Mouse (Mus musculus) intestine, postnatal 0 days (tissue): ENCODE measurements around the gene Cxcl17. TPM values are rescaled to one million over a fixed set of nuclear protein-coding genes. Genes with fewer than 3 reads are reported as not detected.
"Not testable (repeated sequence)": the region's sequence is repeated elsewhere in the genome, so short reads cannot be mapped to it uniquely, and the experiment has no call there.

Experiments used
- ATAC-seq: fragments of 200-750 bp; cut with Nextera tagmentation; 2 replicates; pipeline ENCODE4 v1.8.0; 2017; ENCODE audit warnings: mild to moderate bottlenecking, moderate TSS enrichment, moderate library complexity
- H3K27ac ChIP-seq: fragments of 300-500 bp; sonication (generic); 2 replicates; pipeline ENCODE4 v1.5.1; 2014; ENCODE audit warnings: mild to moderate bottlenecking, low read depth, low read length, moderate library complexity
- H3K27me3 ChIP-seq: fragments of 300-500 bp; sonication (generic); replicated peaks from 2 replicates; pipeline ENCODE4 v1.6.1; 2014; ENCODE audit warnings: low read length, mixed read lengths; ENCODE audit not compliant: control insufficient read depth, insufficient read depth
- H3K36me3 ChIP-seq: fragments of 300-500 bp; sonication (generic); 2 replicates; pipeline ENCODE4 v1.6.1; 2014; ENCODE audit warnings: mild to moderate bottlenecking, moderate library complexity; ENCODE audit not compliant: control insufficient read depth, insufficient read depth
- H3K4me1 ChIP-seq: fragments of 300-500 bp; sonication (generic); replicated peaks from 2 replicates; pipeline ENCODE4 v1.6.1; 2014; ENCODE audit warnings: antibody characterized with exemption, low read length, mixed read lengths; ENCODE audit not compliant: control insufficient read depth, insufficient read depth
- H3K4me2 ChIP-seq: fragments of 300-500 bp; sonication (generic); replicated peaks from 2 replicates; pipeline ENCODE4 v1.6.1; 2014; ENCODE audit warnings: low read depth, mild to moderate bottlenecking, moderate library complexity
- H3K4me3 ChIP-seq: fragments of 300-500 bp; sonication (generic); 2 replicates; pipeline ENCODE4 v1.5.1; 2014; ENCODE audit warnings: low read depth, low read length
- H3K9ac ChIP-seq: fragments of 300-500 bp; sonication (generic); 2 replicates; pipeline ENCODE4 v1.6.1; 2014; ENCODE audit warnings: mild to moderate bottlenecking, low read depth, low read length
- H3K9me3 ChIP-seq: fragments of 300-500 bp; sonication (generic); 2 replicates; pipeline ENCODE4 v1.6.1; 2016; ENCODE audit warnings: mixed run types; ENCODE audit not compliant: control insufficient read depth
- CTCF ChIP-seq: sonication (generic); IDR thresholded peaks from 2 replicates; pipeline ENCODE4 v1.5.1; 2016; ENCODE audit warnings: low read depth, mild to moderate bottlenecking, control low read depth, antibody characterized with exemption, moderate library complexity
- WGBS: fragments of 180-500 bp; shearing (Covaris S2); extraction: QIAGEN DNeasy Blood & Tissue Kit; methylation state at CpG from one replicate; pipeline ENCODE4 v1.1.7; 2014; 5-methylcytosine and 5-hydroxymethylcytosine counted together
- polyA plus RNA-seq: library from polyadenylated mRNA; unstranded; fragments of >200 nt; fragmentation: Nextera tagmentation; extraction: Ambion mirVana; gene quantifications from 2 replicates; pipeline ENCODE4 v1.2.1, GENCODE M21; 2015

Gene Cxcl17
- polyA plus RNA-seq: 0.16 TPM in 1 of 2 replicates, not detected in the other

DNA sequence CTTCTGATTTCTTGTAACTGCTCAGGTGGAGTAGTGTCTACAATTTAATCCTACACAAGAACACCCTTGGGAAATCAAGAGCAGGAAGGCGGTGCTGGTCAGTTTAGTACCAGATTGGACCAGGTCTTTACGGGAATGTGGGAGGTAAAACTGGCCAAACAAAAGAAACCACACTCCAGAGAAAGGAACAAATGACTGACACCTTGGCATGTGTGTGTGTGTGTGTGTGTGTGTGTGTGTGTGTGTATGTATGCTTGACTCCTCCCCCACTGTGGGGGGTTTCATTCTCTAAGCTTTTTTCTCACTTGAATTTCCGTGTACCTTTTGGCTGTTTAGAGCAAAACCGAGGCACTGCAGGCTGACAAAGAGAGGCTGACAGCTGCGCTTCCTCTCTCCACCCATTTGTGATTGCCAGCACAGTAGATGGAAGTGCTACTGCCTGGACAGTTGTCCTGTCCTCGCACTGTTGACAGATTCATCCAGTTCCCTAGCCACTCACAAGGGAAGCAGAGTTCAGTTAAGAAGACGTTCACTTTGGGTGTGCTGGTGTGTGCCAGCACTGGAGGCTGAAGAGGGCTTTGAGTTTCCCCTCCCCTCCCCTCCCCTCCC lies at the start of gene Cxcl17:
Gene Cxcl17, minus strand, starts transcription at position 54 of the 609 bp plus-strand sequence.
- Histone ChIP-seq H3K9ac (no peak within 1 kb of the TSS), H3K27ac (no peak within 1 kb of the TSS), H3K9me3 (no peaks in the 10 kb centered on the region), H3K4me3 (no peak within 1 kb of the TSS), H3K4me2 (no peak within 1 kb of the TSS), H3K36me3 (no peaks in the 10 kb centered on the region), H3K4me1 (no peaks in the 10 kb centered on the region), H3K27me3 (no peaks in the 10 kb centered on the region)
- 52% methylated on average over 7 of the region's 7 CpGs for WGBS
- ATAC-seq: no peak
- no peak for TF ChIP-seq CTCF

DNA sequence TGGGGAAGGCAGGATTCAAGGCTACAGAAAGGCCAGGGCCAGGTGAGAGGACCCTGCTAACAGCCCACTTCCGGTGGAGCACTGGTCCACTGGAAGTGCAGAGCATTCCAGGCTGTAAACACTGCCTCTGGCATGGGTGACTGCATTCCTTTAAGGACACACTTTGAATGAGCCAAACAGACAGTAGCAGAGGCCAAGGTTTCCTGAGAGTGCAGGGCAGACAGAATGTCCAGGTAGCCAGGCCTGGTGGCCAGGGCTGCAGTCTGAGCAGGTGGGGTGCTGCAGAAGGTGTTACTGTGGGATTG lies 49.3 kb upstream of the Cxcl17 start:
- H3K9ac ChIP-seq, H3K9me3 ChIP-seq, H3K4me1 ChIP-seq, H3K4me2 ChIP-seq, H3K27ac ChIP-seq, H3K27me3 ChIP-seq, ATAC-seq, H3K4me3 ChIP-seq: not testable (repeated sequence)
- peaks cover 12% of the 10 kb centered on the region; the same call in 1 of the 2 replicates for H3K36me3 ChIP-seq
- WGBS: no CpG with 5 or more reads among the region's 1 CpGs

DNA sequence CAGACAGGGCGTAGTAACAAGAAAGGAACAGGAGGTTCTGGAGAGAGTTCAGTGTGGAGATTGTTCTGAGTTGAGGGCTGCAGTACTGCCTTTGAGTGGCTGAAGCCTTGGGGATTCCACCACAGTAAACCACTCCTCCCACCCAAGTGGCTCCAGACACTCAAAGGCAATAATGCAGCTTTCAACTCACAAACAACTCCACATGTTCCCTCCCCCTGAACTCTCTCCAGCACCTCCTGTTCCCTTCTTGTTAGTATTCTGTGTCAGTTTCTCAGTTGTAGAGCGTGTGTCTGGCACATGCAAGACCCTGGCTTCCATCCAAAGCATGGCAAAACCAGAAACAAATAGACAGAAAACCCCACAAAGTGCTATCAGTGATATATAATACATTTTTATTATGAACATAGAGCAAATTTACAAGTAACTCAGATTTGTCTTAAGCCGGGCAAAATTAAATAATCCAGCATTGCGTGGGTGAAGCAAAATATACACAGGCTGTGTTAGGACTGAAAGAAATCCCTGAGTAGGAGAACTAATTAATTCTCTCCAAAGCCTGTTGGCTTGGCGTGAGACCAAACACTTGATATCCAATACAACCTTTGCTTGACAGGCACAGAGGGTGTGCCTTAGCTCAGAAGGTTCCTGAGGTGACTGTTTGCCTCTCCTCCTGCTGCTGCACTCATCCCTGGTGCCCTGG lies 48.8 kb upstream of the Cxcl17 start:
- not testable (repeated sequence) for H3K27me3 ChIP-seq, H3K4me2 ChIP-seq, ATAC-seq, H3K27ac ChIP-seq, H3K4me3 ChIP-seq, H3K9ac ChIP-seq, H3K9me3 ChIP-seq, H3K4me1 ChIP-seq
- peaks cover 12% of the 10 kb centered on the region; the same call in 1 of the 2 replicates for H3K36me3 ChIP-seq
- WGBS: 69% methylated on average over 4 of the region's 5 CpGs

DNA sequence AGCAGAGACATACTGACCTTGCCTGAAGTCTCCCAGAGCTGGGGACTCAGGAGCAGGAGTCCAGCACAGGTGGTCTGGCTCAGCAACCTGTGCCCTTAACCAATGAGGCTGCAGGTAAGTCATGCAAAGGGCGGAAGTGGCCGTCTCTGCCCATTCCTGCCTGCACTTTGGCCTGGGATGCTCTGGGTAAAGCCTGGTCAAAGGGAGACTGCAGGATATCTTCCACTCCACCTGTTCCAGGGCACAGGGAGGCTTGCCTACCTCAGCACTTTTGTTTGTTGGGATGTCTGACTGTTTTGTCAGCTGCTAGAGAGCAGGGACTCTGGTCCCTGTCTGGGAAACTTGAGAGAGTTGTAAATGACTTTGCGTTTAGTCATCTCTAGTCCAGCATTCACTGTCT lies 39.4 kb upstream of the Cxcl17 start:
- H3K27me3 ChIP-seq: no peaks in the 10 kb centered on the region
- TF ChIP-seq CTCF: no peak
- H3K4me2 ChIP-seq: no peak overlapping the region
- 0 out of 2 replicates have a peak, but pooled peaks cover 3% of the 10 kb centered on the region for H3K4me1 ChIP-seq
- no peak overlapping the region for H3K27ac ChIP-seq
- no peak overlapping the region for H3K4me3 ChIP-seq
- H3K9ac ChIP-seq: no peak overlapping the region
- no peaks in the 10 kb centered on the region for H3K9me3 ChIP-seq
- 45% methylated on average over 3 of the region's 3 CpGs for WGBS
- no peaks in the 10 kb centered on the region for H3K36me3 ChIP-seq
- ATAC-seq: peak; percentile 76

DNA sequence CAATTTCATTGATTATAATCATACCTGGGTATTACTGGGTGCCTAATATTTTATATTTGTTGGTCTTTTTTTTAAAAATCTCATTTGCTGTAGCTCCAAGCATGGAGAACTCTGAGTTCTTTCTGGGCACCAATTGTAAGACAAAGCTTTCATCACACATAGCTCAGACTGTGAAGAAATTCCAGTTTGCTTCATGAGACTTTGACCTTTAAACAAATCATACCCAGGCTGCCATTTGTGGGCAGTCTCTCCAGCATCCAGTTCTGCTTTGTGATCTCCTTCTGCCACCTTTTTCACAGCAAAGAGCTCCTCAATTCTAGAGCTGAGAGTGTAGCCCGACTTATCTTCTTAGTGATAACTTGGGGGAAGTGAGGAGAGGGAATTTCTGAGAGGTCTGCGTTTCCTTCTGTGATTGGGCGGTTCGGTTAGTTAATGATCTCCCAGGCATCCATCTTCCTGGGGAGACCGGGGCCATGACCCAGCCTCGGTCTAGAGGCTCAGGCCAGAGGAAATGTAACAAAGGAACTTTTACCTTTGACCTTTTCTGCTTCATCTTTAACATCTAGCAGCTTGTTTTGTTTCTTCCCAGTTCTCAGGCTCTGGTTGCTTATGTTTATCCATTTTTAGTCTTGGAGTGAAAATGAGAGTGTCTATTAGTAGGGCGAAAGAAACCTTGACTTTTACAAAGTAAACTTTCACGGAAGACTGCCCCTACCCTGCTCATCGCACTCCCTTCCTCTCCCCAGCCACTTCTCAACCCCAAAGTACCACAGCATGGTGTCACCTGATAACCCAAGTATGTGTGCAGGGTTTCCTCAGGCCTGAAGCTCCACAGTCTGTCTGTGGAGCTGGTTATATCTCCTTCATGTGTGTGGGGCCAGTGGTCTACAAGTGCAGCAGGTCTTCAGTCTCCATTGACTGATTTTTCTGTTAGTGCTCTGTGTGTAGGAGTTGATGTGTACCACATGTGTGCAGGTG lies 37.5 kb upstream of the Cxcl17 start:
- H3K27ac ChIP-seq: peak overlapping the region; percentile 51
- 27% methylated on average over 9 of the region's 9 CpGs for WGBS
- no peaks in the 10 kb centered on the region for H3K27me3 ChIP-seq
- TF ChIP-seq CTCF: no peak
- H3K4me1 ChIP-seq: 0 out of 2 replicates have a peak, but pooled peaks cover 3% of the 10 kb centered on the region
- peak overlapping the region; percentile 44; the same call in 1 of the 2 replicates for H3K4me2 ChIP-seq
- H3K9ac ChIP-seq: no peak overlapping the region
- H3K4me3 ChIP-seq: no peak overlapping the region
- ATAC-seq: peak; percentile 68
- H3K36me3 ChIP-seq: no peaks in the 10 kb centered on the region
- H3K9me3 ChIP-seq: no peaks in the 10 kb centered on the region

DNA sequence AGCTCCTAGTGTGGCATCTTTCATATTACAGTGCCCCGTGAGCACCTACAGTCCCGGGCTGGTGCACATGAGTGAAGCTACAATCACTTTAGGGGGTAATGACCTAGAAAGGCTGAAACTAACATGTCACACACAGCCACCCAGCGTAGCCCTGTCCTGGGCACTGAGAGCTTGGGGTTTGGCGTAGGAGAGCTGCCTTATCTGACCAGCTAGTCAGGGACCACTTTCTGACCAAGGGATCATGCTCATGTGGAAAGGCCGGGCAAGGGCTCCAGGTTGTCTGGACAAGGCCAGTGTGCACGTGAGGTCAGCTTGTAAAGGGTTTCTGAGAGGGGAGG lies 28.1 kb upstream of the Cxcl17 start:
- H3K36me3 ChIP-seq: no peaks in the 10 kb centered on the region
- no peak overlapping the region for H3K4me2 ChIP-seq
- no peaks in the 10 kb centered on the region for H3K9me3 ChIP-seq
- no peak for ATAC-seq
- no peak overlapping the region for H3K4me3 ChIP-seq
- H3K27ac ChIP-seq: no peak overlapping the region
- no peaks in the 10 kb centered on the region for H3K27me3 ChIP-seq
- 84% methylated on average over 6 of the region's 6 CpGs for WGBS
- H3K4me1 ChIP-seq: no peaks in the 10 kb centered on the region; the same call in 1 of the 2 replicates
- H3K9ac ChIP-seq: no peak overlapping the region
- TF ChIP-seq CTCF: no peak
